Comparison of ENCODE assay signal across 16 mouse cellular contexts in genomic region chr5:117706633-117707032, GRCm38 (mm10).
DNase-seq lines count a peak whose midpoint lies in the region; ATAC-seq and TF ChIP-seq lines count a peak whose summit lies in the region.
"Had no signal": no experiment of that assay in that cellular context is flagged by ENCODE, and none has a peak within 500 bp of the region (broad histone marks: within the 10 kb centered on the region; RNA-seq: fewer than 3 reads in every experiment).

No protein-coding gene starts in this region.

- H3K4me3 ChIP-seq in kidney, embryonic 16.5 days (ENCODE audit: low read length): no peak overlapping the region
- no peak overlapping the region for H3K4me3 ChIP-seq in hindbrain, embryonic 14.5 days (replicated peaks; ENCODE audit: low read length)
- H3K4me3 ChIP-seq: heart, adult 2 months; heart, embryonic 15.5 days; limb, embryonic 13.5 days had no signal

- ATAC-seq in kidney, embryonic 16.5 days (ENCODE audit: low FRiP score, low TSS enrichment): peak; percentile 83
- ATAC-seq in hindbrain, embryonic 14.5 days (ENCODE audit: low FRiP score): no peak
- ATAC-seq: activated CD4-positive, CD25-positive, alpha-beta regulatory T cell, adult 4 months; Patski had no signal

- no peak for TF ChIP-seq POLR2A in brain, embryonic 14.5 days (IDR thresholded peaks at IDR 0.05; ENCODE audit: borderline replicate concordance, extremely low read depth, insufficient read depth, insufficient read length, poor library complexity, severe bottlenecking)

- 7% methylated on average over 11 of the region's 11 CpGs for WGBS in kidney, embryonic 16.5 days
- WGBS in hindbrain, embryonic 14.5 days: 20% methylated on average over 11 of the region's 11 CpGs

- H3K9me3 ChIP-seq in kidney, embryonic 16.5 days (ENCODE audit: low read length): peaks cover 7% of the 10 kb centered on the region; the same call in 1 of the 2 replicates
- H3K9me3 ChIP-seq in hindbrain, embryonic 14.5 days (ENCODE audit: control insufficient read depth, low read length): 0 out of 2 replicates have a peak, but pooled peaks cover 5% of the 10 kb centered on the region
- H3K9me3 ChIP-seq: heart, embryonic 15.5 days; limb, embryonic 13.5 days had no signal

- H3K4me1 ChIP-seq in kidney, embryonic 16.5 days (ENCODE audit: insufficient read depth, low read length): peaks cover 11% of the 10 kb centered on the region; the same call in 1 of the 2 replicates
- peaks cover 12% of the 10 kb centered on the region for H3K4me1 ChIP-seq in hindbrain, embryonic 14.5 days (replicated peaks; ENCODE audit: control insufficient read depth, insufficient read depth, low read length)
- H3K4me1 ChIP-seq: heart, embryonic 15.5 days; limb, embryonic 13.5 days had no signal

- H3K27ac ChIP-seq in kidney, embryonic 16.5 days (ENCODE audit: low read length): no peak overlapping the region
- no peak overlapping the region for H3K27ac ChIP-seq in hindbrain, embryonic 14.5 days
- H3K27ac ChIP-seq: heart, adult 2 months; heart, embryonic 15.5 days; limb, embryonic 13.5 days; liver, embryonic 14.5 days had no signal

- DNase-seq in kidney, adult 18-20 months: no peak
- DNase-seq in brain, embryonic 14.5 days (ENCODE audit: low read depth): peak; percentile 90
- DNase-seq in embryo, embryonic 9.5 days (ENCODE audit: extremely low spot score): peak; percentile 22
- DNase-seq in hindbrain, embryonic 14.5 days (ENCODE audit: low spot score): peak; percentile 51
- no peak for DNase-seq in testis, postnatal 14 days (ENCODE audit: low spot score)
- DNase-seq in layer of hippocampus, adult 8-10 months (ENCODE audit: low spot score in 2 of 2): no peak
- DNase-seq: adrenal gland, postnatal 25 days; cerebellum, adult 2 months; heart, adult 2 months; kidney, postnatal 14 days had no signal

- H3K27me3 ChIP-seq in kidney, embryonic 16.5 days (ENCODE audit: insufficient read depth, low read length): no peaks in the 10 kb centered on the region
- H3K27me3 ChIP-seq in hindbrain, embryonic 14.5 days (ENCODE audit: control insufficient read depth, insufficient read depth, low read length): no peaks in the 10 kb centered on the region
- H3K27me3 ChIP-seq: heart, embryonic 15.5 days; limb, embryonic 13.5 days; Patski had no signal

- peaks cover 4% of the 10 kb centered on the region; the same call in 1 of the 2 replicates for H3K36me3 ChIP-seq in kidney, embryonic 16.5 days (ENCODE audit: insufficient read depth, low read length)
- H3K36me3 ChIP-seq in hindbrain, embryonic 14.5 days (replicated peaks; ENCODE audit: control insufficient read depth, insufficient read depth): no peaks in the 10 kb centered on the region
- H3K36me3 ChIP-seq: heart, embryonic 15.5 days; limb, embryonic 13.5 days had no signal

- TF ChIP-seq CTCF in brain, embryonic 14.5 days (IDR thresholded peaks at IDR 0.05; ENCODE audit: borderline replicate concordance, extremely low read depth, insufficient read depth, insufficient read length): no peak

- H3K9ac ChIP-seq in kidney, embryonic 16.5 days (replicated peaks; ENCODE audit: low read length): no peak overlapping the region
- H3K9ac ChIP-seq in hindbrain, embryonic 14.5 days: no peak overlapping the region
- H3K9ac ChIP-seq: heart, embryonic 15.5 days; limb, embryonic 13.5 days; liver, embryonic 14.5 days had no signal

- no peak overlapping the region for H3K4me2 ChIP-seq in kidney, embryonic 16.5 days (replicated peaks; ENCODE audit: low read depth, low read length)
- H3K4me2 ChIP-seq in hindbrain, embryonic 14.5 days (replicated peaks): no peak overlapping the region
- H3K4me2 ChIP-seq: heart, embryonic 15.5 days; limb, embryonic 13.5 days had no signal

Comparison
In these comparisons a context has a peak if more than half of its experiments do, and no peak if none do; other contexts are left out.
1. DNase-seq: peak in brain, embryonic 14.5 days (single experiment), embryo, embryonic 9.5 days (single experiment) and hindbrain, embryonic 14.5 days (single experiment); none in kidney, adult 18-20 months (single experiment), testis, postnatal 14 days (single experiment) and layer of hippocampus, adult 8-10 months (0 of 2).